Mouse (Mus musculus) lung, adult 18-20 months (tissue): ENCODE data around the gene Tsc22d1.

Source experiments
- DNase-seq, 2 experiments: peaks; one replicate each; pipeline ENCODE4 v3.0.0; 2022; ENCODE audit warnings: mixed read lengths in 2 of 2

Gene Tsc22d1

DNA sequence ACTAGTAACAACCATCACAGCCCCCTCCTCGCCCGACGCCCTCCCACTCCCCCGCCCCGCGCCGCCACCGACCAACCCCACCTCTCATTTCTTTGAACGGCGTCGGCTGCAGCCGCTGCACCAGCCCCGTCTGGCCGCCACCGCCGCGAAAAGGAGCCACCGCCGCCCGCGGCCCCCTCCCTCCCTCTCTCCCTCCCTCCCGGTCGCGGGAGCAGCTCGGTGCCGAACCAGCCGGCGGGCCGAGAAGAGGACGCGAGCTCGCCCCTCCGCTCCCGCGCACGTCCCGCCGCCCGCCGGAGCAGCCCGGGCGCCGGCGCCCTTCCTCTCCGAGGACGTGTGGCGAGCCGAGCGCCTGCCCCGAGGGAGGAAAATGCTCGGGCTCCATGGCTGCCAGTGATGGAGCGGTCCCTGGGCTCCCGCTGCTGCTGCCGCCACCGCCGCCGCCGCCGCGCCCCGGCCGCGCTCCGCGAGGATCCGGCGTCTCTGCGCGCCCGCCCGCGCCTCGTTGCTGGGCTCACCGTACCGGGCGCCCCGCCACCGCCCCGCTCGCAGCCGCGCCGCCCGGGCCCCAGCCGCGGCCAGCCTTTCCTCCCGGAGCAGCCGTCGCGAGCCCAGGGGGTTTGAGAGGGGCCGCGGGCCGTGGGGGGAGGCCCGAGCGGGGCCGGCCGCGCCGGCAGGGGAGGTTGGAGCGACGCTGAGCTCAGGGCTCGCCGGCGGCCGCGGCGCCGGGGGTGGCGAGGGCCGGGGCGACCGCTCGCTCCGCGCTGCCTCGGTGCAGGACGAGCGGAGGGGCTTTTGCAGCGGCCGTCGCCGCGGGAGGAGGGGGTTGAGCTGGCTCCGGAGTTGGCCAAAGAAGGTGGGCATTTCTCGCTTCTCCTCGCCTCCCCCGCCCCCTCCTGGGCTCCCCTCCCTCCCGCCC, at the start of gene Tsc22d1:
Gene Tsc22d1 (plus strand): TSS at position 100 of the 919 bp plus-strand sequence.
- DNase-seq = peak in 1 of 2 experiments; percentile 12

DNA sequence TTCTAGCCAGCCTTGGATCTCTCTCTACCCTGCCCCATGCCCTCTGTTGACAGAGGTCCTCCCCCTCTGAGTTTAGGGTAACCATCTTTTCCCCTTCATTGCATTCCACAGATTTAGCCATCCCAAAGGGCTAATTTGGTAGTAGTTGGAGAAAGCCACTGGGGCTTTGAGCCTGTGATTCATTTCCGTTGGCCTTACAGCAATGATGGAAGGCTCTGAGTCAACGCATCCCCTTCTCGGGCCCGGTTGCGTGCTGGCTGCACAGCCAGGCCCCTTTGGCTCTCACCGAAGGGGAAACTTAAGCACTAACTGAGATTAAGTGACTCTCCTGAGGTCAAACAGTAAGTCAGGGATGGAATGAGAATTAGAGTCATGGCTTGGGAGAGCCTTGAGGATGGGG, 41.1 kb upstream of the Tsc22d1 start:
- no peak for DNase-seq

DNA sequence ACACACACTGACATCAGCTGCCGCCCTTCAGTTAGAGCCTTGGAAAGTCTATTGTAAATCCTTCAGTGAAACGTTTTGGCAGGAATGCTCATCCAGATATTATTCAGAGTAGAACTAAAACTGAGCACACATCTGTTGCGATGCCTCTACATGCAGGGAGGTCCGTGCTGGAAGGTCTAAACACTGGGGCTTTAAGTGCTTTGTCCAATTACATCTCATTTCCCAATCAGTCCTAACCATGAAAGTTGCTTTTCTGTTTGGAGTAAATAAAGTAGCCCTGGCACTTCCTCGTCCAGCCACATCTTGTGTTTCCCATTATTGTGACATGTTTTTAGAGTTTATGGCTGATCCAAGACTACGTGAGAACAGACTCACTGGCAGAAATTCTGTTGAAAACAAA, 40.2 kb upstream of the Tsc22d1 start:
- DNase-seq = no peak

DNA sequence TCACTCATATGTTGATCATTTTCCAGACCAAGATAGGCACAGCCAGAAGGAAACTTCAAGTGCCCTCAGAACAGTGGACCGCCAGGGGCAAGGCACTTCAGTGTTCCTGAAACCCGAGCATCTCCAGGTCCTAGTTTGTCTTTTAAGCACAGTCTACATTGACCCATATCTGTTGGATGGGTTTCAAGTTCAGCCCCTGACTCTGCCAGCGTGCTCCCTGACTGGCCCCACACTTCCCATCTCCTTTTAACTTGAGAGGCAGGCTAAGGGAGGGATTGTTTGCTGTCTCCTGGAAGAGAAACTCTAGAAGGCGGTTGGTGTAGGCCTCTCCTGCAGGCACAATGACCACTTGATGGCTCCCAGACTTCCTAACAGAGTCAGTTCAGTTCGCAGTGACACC, 38.2 kb upstream of the Tsc22d1 start:
- no peak for DNase-seq

DNA sequence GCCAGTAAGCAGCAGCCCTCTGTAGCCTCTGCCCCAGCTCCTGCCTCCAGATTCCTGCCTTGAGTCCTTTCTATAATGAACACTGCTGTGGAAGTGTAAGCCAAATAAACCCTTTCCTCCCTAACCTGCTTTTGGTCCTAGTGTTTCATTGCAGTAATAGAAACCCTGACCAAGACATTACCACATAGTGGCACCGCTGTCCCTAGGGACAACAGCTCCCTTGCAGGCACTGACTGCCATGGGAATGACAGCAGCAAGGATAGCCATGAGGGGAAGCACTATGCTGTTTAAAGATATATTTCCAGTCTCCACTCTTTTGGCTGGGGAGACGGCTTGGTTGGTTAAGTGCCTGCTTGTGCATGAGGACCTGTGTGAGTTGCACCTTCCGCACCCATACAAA, 35.4 kb upstream of the Tsc22d1 start:
- DNase-seq = no peak

DNA sequence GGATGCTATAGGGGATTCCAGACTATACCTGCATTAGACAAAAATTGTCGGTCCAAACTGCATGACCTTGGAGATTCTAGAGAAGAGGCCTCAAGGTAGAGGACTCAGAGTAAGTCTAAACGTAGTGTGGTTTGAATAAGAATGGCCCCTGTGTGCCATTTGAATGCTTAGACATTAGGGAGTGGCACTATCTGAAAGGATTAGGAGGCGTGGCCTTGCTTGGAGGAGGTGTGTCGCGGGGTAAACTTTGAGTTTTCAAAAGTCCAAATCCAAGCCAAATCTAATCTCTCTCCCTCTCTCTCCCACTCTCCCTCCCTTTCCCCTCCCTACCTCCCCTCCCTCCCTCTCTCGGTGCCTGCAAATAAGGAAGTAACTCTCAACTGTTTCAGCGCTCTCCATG, 26.7 kb upstream of the Tsc22d1 start:
- no peak for DNase-seq

DNA sequence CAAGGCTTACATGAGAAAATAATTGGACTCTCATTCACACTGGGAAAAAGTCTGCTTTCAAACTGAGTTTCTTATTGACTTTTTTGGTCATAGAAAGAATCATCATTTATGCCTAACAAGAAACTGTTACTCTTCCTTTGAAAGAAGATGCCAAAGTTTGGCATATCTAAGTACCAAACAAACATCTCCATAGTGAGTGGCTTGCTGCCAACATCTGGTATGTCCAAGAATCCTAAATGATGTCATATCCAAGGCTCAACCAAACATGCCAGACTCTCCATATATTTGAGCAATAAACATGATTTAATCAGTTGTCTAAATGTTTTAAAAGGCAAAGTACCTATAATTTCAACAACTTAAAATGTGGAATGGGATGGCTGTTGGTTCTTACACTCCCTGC, 16.5 kb upstream of the Tsc22d1 start:
- DNase-seq = no peak

DNA sequence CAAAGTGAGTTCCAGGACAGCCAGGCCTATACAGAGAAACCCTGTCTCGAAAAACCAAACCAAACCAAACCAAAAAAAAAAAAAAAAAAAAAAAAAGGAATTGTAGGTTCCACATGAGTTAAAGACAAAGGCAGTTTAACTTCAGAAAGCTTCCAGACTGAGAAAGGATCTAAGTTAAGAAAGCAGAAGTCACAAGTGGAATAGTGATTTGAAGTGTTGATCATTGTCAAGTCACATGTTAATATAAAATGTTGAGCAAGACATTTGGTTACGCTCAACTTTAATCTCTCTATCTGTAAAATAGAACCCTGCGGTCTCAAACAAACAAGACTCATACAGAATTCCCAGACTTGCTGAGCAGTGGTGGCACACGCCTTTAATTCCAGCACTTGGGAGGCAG, 12.2 kb upstream of the Tsc22d1 start:
- DNase-seq = no peak

DNA sequence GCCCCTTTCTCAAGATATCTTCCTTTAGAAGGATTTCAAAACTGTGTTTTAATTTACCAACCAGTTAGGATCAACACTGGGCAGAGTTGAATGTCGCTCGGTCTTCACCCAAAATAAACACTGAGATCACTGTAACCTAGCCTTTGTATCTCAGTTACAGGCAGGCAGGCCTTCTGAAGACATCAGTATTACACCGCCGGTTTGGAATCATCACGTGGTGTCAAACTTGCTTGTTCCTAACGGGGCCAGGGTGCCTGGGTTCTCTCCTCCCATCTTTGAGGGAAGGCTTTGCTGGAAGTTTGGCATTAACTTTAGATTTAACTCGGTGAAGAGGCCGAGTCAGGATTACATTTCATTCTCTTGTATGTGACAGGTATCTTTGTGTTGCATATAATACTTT, 5.7 kb upstream of the Tsc22d1 start:
- DNase-seq = no peak

DNA sequence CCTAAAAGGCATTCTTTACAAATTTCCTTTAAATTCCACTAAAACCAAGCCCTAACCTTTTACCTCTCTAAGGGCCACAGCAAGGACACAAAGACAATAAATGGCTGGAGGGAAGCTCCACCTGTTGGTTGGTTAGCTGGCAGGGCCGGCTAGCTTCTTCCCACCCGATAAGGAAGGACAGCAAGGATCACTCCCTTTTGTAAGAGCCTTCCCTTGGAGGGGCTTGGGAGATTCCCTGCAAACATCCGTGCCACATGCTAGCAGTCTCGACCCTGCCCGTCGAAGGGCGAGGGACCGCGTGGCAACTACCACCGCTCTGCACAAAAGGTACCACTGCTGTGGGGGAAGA, 1.0 kb upstream of the Tsc22d1 start:
- no peak for DNase-seq

DNA sequence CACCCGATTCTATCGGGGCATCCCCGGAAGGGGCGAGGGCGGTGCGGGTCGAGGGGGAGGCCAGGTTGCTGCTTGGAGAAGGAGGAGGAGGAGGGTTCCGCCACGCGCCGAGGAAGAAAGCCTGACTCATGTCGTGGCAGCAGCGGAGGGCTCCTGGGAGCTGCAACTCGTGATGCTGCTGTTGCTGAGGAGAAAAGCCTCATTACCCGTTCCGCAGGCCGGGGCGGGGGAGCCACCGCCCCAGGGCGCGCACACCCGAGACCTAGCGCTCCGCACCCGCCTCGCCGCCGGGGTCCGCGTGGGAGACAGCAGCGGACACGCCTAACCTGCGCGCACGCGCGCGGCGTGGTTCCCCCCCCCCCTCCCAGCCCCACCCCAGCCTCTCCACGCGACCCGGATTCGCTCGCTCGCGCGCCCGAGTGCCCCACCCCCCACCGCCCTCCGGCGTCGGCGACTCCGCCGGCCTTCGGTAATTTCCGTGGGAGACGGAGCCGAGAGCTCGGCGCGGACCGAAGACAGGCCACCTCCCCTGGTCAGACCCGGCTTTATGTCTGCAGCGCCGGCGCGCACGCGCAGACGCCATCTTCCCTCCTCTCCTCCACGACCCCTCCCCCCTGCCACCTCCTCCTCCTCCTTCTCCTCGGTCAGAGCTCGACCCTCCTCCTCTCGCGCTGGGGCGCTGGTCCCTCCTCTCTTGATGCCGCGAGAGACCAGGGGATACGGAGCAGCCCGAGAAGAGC, 469 bp upstream of the Tsc22d1 start:
- peak; percentile 95 to 96 for DNase-seq

DNA sequence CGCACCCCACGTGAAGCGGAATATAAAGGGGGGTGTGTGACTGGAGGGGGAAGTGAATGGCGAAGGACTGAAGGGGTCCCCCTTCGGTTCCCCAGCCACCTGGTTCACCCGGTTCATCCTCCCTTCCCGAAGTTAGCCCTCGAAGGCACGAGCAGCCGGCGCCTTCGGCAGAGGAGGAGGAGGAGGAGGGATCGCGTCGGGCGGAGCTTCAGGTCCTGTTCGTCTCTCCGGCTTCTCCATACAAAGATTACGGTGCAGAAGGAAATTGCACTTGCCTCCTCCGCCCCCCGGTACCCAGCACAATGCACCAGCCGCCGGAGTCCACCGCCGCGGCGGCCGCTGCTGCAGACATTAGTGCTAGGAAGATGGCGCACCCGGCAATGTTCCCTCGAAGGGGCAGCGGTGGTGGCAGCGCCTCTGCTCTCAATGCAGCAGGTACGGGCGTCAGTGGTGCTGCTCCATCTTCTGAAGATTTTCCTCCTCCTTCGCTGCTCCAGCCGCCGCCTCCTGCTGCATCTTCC, 1.1 kb downstream of the Tsc22d1 start:
- peak; percentile 52 for DNase-seq

DNA sequence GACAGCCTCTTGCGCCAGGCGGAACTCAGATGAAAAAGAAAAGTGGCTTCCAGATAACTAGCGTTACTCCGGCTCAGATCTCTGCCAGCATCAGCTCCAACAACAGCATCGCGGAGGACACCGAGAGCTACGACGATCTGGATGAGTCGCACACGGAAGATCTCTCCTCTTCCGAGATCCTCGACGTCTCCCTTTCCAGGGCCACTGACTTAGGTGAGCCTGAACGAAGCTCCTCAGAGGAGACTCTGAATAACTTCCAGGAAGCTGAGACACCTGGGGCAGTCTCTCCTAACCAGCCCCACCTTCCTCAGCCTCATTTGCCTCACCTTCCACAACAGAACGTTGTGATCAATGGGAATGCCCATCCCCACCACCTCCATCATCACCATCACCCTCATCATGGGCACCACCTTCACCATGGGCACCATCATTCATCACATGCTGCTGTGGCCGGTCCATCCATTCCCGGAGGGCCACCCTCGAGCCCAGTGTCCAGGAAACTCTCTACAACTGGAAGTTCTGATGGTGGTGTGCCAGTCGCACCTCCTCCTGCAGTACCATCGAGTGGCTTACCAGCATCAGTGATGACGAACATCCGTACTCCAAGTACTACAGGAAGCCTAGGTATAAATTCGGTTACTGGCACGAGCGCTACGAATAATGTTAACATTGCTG, 1.7 kb downstream of the Tsc22d1 start:
- no peak for DNase-seq

DNA sequence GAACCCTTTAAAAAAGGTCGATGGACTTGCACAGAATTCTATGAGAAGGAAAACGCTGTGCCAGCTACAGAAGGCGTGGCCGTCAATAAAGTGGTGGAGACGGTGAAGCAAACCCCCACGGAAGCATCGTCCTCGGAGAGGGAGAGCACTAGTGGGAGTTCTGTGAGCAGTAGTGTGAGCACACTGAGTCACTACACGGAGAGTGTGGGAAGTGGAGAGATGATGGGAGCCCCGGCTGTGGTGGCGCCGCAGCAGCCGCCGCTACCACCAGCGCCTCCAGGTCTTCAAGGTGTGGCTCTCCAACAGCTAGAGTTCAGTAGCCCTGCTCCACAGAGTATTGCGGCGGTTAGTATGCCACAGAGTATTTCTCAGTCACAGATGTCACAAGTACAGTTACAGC, 2.6 kb downstream of the Tsc22d1 start:
- DNase-seq = no peak

DNA sequence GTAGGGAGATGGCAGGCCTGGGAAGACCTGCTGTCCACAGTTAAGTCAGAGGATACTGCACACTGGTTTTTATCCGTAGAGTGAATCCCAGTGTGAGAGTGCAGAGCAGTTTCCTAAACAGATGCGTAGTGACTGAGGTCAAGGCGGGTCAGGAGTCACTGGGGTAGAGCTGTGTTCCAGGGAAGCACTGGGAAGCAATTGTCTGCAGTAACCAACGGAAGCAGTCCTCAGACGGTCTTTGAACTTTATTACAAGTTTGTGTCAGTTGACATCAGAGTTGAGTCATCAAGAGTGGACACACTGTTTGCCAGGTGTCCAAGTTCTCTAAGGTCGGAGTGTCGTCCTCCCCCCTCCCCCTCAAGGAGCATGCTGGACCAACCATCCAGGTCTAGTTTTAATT, 6.0 kb downstream of the Tsc22d1 start:
- DNase-seq = no peak

DNA sequence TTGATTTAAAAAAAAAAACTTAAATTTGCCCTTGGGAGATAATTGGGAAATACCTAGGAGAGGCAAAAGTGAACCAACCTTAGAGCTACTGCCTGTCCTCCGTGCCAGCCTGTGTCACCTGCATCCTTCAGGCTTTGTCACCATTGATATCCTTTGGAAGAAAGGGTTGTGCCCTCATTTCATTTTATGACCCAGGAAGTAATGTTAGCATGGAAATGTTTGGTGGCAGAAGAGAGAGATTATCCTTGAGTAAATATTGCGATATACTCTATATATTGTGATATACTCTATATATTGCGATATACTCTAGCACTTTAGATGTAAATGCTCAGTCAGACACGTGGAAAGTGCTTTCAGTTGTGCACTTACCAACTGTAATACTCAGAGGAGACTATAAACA, 6.4 kb downstream of the Tsc22d1 start:
- no peak for DNase-seq

DNA sequence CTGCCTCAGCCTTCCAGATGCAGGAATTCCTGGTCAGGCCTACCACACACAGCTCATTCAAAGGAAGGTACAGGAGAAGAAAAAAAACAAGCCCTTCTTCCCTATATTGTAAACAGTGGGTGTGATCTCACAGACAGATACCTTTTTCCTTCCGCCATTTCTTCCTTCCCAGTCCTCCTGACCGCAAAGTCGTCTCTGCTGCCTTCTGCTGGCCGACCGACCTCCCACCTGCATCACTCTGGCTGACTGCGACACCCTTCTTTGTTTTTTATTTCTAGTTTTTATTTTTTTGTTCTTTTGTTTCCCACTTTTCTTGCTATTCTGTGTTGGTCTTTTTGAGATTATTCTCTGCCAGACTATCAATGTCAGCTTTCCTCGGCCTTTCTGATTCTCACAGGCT, 10.7 kb downstream of the Tsc22d1 start:
- DNase-seq = no peak

DNA sequence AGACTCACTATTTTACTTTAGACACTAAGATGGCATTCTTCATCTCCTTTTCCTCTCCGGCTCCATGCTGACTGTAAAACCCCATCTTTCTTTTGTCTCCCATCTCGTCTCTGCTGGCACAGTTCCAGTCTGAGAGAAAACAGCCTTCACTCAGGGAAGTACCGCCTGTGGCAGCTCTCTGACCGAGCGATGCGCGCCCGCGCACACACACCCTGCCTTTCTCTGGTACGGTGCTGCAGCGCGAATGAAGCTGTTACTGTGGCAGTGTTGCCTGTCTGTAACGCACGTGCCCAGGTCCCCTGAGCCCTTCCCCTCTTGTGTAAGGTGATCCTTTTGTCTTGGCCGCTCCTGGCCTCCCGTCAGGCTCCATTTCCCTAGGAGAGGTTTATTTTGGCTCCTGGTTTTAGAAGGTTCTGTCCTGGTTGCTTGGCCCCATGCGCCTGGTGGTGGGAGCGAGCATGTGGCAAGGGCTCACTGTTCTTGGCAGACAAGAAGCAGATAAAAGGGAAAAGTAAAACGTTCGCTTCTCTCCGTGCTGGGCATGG, 11.3 kb downstream of the Tsc22d1 start:
- no peak for DNase-seq

DNA sequence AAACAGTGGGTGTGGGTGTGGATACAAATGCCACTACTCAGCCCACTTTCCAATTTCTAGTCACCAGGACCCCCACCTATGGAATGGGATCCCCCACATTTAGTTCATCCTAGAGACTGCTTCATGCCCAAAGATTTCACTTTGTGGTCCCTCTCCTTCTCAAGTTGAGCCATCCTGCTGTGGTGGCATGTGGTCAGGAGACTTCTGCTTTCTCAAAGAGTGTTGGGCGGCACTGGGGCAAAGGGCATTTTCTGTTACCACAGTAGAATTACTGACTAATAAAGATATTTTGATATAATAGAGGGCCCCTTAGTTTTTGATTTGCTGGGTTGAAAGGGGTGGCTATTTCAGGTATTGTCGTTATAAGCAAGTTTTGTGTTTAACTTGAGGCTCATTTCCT, 14.1 kb downstream of the Tsc22d1 start:
- peak; percentile 31 to 38 for DNase-seq

DNA sequence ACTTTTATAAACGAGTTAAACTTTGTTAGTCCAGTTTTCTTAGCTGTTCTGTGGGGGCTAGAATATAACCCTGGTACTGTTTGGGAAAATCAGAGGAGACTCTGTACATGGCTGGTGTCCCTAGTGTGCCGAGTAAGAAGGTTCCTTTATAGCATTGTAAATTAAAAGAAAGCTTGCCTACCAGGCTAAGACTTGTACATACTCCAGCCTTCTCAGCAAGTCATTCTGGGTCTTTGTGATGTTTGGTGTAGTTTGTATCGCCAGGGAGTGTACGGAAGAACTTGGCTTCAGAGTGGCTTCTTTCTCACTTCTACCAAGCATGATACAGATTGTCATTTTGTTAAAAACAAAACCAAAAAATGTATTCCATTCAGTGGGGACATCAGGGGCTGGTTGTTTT, 17.2 kb downstream of the Tsc22d1 start:
- DNase-seq = no peak

DNA sequence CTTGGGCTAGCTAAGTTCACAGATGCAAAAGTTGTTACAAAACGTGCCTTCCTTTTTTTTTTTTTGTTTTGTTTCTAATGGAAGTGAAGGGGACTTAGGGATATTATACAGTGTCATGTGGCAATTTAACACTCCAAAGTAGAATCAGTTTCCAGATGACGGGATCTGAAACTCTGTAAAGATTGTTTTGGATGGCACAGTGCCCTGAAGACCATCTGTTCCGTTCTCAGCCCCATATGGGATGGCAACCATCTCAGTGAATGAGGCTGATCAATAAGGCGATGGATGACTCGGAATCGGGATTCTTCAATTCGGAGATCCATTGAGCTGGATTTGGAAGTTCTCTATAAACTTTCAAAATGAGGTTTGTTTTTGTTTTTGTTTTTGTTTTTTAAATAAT, 17.6 kb downstream of the Tsc22d1 start:
- no peak for DNase-seq

DNA sequence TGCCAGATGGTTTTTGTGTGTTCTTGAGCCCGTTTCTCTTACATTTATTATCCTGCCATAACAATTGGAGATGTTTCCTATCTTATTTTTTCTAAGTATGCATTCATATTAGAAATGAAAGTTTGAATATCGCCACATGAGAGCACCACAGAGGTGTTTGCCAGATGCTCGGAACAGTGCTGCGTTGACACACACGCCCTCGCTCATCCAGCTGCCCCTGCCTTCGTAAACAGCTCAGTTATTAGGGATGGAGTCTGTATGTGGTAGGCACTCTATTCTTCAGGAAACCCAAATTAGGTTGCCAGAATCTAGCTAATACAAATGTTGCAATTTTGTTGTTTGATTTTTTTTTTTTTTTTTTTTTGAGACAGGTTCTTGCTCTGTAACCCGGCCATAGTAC, 18.1 kb downstream of the Tsc22d1 start:
- DNase-seq = no peak

DNA sequence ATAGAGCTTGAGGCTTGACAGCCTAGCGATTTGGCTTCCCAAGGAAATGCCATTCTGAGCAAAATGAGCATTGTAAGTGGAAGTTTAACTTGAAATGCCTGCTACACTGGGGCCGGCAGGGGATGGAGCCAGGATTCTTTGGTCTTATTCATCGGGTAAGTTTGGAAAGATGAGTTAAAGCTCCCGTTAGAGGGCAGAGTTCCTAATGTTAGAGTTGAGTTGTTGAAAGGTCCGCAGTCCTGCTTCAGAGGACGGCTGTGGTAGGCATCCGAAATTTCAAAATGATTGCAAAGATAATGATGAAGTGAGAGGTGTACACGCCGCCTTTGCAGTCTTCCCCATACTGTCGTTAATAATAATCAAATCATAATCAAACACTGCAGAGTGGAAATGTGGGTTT, 27.4 kb downstream of the Tsc22d1 start:
- DNase-seq = no peak
